Mouse (Mus musculus): Measurements from ENCODE around the gene Zdhhc19. TPM values are rescaled to one million over a fixed set of nuclear protein-coding genes. Genes with fewer than 3 reads are reported as not detected.

The Zdhhc19 gene
- polyA plus RNA-seq, 3 experiments from 2014 or later, result 0.32 TPM; not detected in 2

DNA sequence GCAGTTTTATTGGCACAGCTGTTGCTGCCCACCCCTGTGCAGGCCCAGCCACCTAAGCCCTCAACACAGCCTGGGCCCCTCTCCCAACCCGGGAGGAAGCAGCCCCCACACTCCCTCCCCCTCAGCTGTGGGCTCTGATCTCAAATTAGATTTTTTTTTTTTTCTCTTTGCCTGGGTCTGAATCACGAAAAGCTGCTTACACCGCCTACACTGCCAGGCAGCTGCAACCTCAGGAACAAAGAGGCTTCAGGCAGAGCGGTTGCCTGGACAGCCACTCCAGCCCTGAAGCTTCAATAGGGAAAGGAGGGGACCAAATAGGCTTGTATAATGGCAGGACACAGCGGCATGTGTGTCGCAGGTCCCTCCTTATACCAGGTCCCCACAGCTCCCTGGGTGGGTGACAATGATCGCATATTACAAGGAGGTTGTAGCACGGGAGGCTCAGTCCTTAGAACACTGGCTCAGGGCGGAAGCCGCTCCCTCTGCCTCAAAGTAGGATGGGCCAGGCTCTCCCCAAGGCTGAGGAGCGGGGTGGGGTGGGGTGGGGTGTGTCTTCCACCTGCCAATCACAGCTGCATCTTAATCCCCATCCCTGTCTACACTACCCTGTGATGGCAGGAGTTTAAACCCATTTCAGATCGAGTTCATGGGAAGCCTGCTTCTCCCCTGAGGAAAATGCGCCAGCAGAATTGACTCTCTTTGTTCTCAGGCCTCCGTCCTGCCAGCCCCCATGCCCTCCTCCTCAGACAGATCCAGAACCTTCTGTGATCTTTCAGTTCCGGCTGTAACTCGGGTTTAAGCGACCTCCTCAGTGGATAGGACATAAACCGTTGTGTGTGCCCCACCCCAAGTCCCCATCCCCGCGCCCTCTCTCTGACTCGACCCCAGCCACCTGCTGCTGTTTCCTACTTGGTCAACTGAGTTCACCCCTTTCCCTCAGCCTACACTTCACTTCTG lies 20.2 kb downstream of the Zdhhc19 start:
- peak; percentile 68 for ATAC-seq

DNA sequence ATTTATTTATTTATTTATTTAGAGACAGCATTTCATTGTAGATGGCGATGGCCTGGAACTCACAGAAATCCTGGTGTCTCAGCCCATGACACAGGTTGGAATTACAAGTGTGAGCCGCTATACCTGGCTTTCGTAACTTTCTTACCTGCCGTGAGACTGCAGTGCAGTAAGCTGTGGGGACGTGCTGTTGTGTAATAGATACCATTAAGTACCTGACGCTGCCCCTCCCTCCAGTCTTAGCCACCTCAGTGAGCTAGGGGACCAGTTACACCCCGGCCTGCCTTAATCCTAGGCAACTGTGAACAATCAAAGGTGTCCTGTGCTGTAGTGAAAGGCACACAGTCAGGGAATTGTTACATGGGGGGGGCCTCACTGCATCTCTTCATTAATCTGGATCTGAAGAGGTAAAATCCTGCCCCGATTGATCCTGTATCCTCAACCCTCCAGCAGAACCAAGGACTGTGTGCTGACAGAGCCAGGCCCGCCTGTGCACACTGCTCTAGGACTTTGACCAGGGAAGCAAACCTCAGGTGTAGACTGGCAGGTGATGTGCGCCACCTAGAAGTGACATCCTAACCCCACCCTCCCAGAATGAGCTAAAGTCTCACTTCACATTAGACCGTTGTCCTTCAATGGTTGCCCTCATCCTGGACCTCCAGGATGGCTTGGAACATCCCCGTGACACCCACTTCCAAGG lies 21.9 kb downstream of the Zdhhc19 start:
- ATAC-seq, result no peak

DNA sequence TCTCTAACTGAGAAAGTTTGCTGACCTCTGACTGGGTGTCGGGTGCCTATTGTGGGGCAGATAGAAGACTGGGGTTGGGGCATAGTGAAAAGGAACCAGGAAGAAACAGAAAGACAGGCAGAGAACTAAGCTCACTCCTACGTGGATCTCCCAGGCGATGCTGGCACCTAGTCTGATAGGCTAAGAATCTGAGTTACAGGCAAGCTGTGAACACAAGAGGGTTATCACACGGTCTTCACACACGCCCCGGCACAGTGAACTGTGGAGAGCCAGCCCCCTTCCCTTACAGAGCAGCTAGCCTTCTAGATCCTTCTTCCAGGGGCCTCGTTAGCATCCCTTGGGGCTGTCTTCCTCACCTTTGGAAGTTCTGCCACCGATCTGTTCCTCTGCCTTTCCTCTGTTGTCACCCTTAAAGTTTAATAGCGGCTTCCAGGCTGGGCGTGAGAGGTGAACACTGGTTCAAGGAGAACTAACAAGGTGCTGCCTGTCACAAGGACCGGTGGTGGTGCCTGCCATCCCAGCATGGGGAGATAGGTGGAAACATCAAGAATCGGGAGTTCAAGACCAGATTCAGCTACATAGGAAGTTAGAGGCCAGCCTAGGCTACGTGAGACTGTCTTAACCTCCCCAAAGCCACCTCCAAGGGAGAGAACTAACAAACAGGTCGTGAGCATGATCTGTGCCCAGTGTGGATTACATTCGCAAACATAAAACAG lies 23.7 kb downstream of the Zdhhc19 start:
- peak; percentile 12 for ATAC-seq

DNA sequence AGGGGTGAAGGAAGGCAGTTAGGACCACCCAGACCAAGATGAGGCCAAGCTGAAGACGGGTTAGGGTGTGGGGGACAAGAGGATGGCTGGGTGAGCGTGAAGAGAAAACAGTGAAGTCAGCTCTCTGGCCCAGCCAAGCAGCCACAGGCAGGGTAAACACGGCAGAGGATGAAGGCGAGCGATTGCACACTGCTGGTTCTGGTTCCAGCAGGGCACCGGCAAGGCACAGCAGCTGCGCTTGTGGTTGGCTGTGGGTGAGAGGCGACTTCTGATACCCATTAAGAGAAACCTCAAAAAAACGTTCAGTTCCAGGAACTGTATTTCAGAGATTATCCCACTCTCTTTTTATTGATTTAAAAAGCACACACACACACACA lies 24.3 kb downstream of the Zdhhc19 start:
- peak; percentile 66 for ATAC-seq

DNA sequence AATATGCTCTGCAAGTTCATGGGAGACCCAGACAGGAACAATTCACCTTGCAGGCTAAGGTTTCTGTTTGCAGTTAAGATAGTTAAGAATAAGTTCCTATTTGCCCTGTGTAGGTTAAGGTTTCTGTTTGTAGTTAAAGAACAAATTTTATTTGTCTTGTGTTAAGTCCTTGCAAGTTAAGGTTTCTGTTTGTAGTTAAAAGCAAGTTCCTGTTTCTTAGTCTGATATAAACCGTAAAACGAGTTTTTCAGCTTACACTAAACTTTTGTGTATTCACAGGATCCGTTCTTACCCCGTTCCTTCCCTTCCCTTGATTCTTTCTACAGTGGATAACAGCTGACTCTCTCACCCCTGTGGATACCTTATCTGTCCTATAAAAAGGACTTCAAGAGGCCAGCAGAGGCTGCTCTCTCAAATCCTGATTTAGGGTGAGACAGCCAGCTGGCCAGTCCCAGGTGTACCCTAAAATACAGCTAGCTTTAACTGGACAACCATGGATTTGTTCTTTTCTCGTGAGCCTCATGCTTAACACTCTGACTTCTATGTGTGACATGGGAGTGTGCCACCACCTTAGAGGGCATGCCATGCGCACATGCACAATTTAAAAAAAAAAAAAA lies 26.6 kb downstream of the Zdhhc19 start:
- no peak for ATAC-seq

DNA sequence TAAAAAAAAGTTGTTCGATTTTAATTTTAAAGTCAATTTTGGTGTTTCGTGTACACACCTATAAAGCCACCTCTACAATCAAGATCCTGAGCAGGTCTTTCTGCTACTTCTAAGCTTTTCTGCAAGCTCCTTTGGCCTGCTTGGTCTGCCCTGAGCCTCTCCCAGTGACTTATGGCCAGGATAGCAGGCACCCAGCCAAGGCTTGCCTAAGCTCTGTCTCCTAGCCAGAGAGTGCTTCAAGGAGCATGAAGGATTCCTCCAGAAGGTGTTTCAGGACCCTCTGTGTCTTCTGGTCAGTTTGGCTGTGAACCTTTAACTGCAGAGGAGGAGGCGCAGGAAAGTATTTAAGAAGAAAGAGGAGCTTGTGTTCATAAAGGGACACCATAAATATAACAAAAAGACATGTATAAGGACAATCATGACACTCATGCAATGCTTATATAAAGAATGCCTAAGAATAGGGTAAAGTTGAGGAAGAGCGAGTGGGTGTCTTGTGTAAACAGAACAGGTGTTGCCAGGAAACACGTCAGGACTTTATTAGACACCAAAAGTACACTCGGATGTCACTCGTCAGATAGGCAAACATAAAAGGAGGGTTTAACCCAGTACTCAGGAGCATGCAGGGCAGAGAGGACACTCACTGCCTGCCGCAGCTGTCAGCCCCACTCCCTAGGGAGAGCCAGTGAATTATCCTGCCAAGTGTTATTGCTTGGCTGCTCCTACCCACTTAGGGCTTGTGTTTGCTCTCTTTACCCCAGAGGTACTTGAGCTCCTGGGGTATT lies 27.6 kb downstream of the Zdhhc19 start:
- ATAC-seq, result peak; percentile 30

DNA sequence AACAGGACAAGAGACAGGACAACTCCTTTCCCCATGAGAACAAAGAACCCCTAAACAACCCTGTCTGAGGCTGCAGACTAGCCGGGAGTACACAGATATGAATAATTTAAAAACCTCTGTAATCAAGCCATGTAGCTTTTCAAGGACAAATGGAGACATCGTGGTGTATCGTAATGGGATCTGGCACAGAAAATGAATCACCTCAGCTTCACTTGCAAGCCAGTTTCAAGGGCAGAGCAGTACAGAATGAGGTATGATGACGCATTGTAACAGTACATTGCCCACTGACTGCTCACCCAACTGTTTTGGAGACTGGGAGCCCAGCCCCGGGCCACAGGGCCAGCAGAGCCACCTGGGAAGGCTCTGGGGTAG lies 28.2 kb downstream of the Zdhhc19 start:
- ATAC-seq, result no peak

DNA sequence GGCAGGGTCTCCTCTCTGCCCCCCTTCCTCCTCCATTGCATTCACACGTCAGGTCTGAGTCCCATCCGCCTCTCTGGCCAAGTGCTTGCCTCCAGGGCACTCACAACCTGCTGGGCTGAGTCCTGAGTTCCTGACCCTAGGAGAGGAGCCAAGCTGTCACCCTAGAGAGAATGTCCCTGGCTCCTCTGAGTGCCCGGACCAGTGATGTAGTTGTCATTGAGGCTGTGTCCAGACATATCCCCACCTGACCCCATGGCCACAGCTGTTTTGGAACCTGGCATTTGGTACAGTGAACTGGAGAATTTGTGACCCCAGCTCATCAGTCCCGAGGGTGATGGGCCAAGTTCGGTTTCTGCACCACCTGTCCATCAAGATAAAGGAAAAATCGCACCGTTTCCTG lies 30.8 kb downstream of the Zdhhc19 start:
- no peak for ATAC-seq

DNA sequence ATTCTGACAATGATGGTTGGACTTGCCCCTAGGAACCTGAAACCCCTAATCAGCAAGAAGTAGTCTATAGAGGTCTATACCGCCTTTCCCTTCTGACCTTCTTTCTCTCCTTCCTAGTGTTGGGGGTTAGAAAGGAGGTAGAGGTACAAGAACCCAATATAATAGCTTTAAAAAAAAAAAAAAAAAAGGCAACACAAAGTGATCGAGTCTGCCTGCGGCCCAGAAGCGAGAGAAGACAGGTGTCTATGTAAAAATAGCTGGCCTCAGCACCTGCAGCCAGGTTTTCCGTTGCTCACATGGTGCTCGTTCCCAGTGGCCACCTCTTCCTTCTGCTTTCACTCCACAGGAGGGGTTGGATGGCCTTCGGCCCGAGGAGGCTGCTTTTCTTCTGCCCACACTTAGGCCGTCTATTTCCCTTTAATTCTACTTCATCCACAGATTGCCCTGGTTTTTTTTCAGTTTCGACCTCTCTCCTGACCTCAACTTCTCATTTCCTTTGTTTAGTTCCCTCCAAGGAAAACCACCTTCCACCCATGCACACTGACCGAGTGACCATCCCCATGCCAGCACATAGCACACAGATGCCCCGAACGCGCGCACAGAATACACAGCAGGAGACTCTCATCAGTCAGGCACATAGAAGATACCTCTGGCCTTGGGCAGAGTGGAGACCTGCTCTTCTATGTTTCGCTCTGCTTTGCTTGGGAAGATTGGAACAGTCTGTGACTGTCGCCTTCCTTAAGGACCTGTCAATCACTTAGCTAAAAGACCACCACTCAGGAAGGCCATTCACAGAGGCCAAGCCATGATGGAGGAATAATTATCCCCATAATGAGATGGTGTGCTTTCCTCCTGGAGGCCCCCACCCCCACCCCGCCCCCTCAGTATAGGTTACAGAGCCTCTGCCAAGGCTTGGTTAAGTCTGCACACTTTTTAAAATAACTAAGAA lies 37.1 kb downstream of the Zdhhc19 start:
- no peak for ATAC-seq

DNA sequence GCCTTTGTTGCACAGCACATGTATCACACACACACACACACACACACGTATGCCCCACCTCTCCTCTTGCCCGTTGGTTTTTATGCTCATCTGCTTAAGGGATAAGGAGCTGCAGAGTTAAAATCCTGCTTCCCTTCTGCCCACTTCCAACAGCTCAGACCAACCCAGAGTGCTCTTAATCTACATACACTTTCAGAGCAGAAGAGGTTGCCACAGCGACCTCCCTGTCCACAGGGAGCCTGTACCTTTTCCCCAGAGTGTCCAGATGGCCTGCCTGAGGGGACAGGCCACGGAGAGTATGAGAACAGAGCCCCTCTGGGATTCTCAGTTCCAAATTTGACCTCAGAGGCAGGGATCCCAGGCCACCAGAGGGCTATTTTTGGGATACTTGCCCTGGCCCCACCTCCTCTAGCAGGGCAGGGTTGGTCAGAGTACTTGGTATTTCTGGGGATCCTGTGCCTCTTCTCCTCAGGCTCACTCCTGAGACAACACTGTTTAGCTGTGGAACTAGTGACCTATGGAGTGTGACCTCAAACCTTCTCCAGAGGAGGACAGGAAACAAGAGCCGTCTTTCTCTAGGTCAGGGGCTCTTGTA lies 39.2 kb downstream of the Zdhhc19 start:
- no peak for ATAC-seq

DNA sequence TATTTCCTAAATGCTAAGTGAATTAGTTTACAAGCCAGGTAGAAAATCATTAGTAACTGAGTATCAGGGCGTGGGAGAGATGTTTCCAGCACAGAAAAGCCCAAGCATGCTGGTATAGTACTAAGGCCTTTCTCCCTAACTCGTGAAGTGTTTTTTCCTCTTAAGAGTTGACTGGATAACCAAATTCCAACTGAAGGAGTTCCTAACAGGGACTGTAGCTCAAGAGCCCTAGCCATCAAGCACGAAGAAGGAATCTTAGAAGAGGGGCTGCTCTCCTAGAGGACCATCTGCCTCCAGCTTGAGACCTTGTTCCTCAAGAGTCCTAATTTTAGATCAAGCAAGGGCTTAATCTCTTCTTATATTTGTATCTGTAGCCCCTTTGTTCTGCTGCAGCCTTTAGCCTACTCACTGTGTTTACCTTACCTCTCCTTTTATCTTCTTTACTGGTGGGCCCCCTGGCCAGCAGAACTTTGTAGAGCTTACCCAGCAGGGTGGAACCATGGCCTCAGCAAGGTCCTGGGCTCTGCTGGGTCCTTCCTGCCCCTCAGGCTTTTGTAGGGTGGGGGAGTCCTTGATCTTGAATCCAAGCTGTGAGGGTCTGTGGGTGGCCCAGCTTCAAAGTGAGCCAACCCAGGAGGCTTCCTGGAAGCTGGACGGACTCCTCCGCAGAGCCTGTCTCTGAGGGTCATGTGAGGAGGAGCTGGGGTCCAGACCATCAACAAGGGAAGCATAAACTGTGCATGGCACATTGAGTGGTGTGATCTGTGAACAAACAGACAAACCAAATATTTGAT lies 42.0 kb downstream of the Zdhhc19 start:
- ATAC-seq, result no peak

DNA sequence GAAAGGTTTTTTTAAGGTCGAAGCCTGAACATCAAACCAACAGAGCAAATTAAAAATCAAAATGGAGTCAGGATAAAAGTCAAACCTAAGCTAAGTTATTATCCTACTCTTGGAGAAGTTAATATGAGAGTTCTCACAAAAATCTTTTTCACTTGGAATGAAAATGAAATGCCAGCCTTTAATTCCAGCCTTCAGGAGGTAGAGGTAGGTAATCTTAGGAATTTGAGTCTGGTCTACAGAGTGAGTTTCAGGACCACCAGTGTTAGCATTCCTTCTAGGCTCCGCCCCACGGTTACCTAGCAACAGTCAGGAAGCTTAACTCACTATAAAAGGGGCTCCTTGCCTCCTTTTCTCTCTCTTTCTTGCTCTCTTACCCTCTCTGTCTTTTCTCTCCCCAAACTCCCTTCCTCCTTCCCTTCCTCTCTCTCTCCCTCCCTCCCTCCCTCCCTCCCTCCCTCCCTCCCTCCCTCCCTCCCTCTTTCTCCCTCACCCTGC lies 42.7 kb downstream of the Zdhhc19 start:
- no peak for ATAC-seq

DNA sequence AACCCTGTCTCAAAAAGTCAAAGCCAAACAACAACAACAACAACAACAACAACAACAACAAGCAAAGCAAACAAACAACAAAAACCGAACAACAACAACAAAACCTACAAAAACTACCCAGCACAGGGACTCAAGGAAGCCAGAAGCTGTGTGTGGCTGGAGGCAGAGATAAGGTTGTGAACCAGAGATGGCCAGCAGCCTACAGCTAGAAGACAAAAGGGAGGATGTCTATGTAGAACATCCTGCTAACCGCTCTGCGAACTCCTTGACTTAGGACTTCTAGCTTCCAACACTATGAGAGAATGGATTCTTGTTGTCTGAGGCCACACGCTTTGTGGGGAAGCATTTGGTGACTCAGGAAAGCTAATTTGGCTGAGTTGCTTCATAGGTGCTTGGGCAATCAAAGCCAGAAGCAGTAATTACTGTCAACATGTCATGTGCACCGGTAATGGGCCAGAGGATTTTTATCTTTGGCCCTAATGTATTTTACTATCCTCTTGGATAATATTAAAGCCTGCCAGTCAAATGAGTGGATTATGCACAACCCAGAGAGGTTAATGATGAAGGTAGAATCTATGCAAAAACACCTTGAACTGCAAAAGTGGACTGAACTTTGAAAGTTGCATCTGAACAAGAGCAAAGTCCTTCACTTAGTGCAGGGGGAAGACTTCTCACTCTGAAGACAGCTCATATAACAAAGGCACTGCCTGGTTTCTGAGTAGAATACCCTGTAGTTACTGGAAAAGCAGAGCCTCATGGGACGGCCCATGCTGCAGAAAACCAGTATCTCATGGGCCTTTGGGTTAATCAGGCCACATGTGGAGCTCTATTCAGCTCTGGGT lies 45.5 kb downstream of the Zdhhc19 start:
- no peak for ATAC-seq

DNA sequence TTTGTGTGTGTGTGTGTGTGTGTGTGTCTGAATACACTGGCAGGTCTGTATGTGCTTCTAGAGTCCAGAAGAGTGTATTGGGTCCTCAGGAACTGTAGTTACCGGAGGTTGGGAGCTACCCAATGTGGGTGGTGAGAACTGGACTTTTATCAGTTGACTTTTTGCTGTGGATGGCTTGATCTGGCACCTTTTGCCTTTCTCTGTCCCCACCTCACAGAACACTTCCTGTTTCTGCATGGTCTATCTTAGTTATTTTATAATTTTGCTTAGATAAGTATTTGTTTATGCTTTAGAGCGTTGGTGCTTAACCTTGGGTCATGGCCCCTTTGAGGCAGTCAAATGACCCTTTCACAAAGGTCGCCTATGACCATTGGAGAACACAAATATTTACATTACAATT lies 47.4 kb downstream of the Zdhhc19 start:
- no peak for ATAC-seq

DNA sequence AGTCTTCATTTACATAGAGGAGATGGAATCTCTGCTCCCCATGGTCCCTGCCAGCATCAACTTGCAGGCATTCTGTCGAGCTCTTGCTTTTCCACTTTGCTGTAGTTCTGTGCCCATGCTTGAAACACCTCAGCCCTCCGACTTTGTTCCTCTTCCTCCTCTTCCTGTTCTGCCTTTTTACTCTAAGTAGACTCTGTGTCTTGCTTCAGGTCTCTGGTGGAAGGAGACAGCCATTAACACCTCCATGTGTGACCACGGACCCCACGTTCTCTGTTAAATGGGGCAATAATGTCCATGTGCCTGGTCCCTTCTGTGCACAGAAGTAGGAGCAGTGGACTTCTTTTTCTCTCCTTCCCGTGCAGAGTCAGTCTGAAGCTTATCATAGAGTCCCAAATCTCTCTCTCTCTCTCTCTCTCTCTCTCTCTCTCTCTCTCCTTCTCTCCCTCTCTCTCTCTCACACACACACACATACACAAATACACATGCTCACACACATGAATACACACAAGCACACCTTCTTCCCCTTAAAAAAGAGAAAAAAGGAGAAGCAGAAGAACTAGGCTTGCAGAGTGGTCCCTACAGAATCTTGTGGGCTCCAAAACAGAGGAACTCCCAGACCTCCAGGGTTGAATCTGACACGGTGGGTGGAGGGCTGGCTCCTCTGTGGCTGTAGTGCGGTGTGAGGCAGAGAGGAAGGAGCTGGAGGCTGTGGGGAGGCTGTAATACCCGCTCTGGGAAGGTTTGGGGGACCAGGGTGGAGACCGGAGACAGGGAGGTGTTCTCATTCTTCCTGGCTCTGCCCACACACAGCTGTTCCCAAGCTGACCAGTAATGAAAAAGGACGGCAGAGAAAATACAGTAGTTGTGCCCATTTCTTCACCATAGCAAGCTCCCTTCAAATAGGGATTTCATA lies 51.3 kb downstream of the Zdhhc19 start:
- no peak for ATAC-seq

DNA sequence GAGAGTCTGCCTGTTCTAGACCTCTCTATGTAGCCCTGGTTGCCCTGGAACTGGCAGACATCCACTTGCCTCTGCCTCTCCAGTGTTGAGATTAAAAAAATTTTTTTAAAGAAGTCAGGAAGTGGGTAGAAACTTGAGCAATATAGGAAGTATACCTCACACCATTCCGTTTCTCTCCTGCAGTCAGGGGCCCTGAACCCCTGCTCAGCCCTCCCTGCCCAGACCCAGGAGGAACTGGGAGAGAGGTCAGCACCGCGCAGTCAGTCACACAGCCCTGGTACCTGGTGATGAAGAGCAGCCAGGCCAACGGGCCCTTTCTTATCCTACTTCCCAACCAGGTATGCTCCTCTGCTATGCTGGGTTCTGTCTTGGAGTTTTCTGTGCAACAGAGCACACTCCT lies 54.0 kb downstream of the Zdhhc19 start:
- ATAC-seq, result no peak

DNA sequence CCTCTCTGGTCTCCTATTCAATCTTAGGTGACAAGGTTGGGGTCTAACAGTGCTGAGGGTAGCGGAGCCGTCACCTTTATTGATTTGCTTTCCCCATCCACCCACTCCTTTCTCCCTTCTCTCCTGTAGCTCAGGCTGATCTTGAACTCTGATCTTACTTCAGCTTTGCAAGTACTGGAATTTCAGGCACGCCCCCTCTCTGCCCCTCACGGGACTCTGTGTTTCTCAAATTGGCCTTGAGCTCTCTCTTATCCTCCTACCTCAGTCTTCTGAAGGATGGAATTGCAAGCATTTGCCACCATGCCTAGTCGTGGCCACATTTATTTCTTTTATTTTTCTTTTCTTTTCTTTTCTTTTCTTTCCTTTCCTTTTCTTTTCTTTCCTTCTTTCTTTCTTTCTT lies 54.4 kb downstream of the Zdhhc19 start:
- ATAC-seq, result no peak
